Mouse (Mus musculus) urinary bladder, postnatal 4 days (tissue): Measurements from ENCODE around the gene Tjp1.

Experiments
- DNase-seq, 2 experiments: peaks; one replicate each; pipeline ENCODE4 v3.0.0; 2021 to 2022; ENCODE audit warnings: low spot score in 2 of 2

Gene Tjp1

GRCm38 (mm10) chr7:65527071-65528007 is at the start of gene Tjp1:
Tjp1 (minus strand) TSS chr7:65527781.
- no peak for DNase-seq

GRCm38 (mm10) chr7:65577118-65577517 is 49.5 kb upstream of the Tjp1 start:
- no peak for DNase-seq

- DNase-seq, result no peak
Measured at GRCm38 (mm10) chr7:65572731-65573130, 45.1 kb upstream of the Tjp1 start.

- DNase-seq, result no peak
Measured at GRCm38 (mm10) chr7:65570691-65571090, 43.1 kb upstream of the Tjp1 start.

DNA sequence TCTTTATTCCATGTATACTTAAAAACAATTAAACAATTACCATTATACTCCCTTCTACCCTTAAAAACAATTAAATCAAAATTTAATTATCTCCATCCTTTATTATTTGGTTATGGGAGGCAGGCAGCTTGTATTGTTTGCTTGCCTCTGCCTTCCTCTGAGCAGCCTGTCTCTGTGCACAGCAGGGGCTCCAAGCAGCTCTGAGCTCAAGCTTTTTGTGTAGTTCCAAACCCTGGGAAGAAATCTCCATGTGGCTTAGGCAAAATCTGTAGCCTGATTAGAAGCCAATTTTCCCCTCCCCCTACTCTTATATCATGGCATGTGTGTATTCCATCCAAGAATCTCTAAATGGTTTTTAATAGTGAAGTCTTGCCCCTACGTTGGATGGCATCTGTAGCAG is 28.4 kb upstream of the Tjp1 start:
- DNase-seq, result no peak

DNA sequence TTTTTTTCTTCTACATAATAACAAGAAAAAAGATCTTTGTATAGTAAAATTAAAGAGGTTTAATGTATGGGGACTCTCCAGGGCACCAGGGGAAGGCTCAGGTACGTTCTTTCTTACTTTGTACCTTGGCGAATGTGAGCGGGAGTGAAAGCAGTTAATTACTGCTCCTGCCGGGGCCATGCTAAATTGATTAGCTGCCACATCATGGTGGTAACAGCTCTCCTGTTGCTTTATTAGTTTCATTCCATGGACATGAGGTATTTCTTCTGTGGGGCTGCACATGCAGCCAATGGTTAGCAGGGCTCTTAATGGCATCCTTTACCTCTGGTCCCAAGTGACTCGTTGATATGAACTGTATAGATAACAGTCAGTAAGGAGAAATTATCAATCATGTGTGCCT is 18.2 kb upstream of the Tjp1 start:
- no peak for DNase-seq

DNA sequence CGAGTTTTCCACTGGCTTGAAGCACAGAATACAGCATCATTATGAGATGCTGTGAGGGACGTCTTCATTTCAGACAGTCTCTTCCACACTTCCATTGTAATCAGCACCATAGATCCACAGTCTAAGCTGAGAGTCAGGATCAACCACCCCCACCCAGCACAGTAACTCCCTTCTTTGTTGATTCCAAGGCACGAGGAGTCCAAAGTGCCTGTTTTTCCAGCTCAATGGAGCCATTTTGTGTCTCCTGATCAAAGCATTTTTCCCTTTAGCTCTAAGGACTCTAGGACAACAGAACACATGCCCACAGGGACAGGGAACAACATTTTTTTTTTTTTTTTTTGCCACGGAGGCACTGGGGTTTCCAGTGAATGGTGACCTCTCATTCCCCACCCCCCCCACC is 5.1 kb upstream of the Tjp1 start:
- no peak for DNase-seq

- DNase-seq, result no peak
Measured at GRCm38 (mm10) chr7:65523116-65523515, 4.5 kb downstream of the Tjp1 start.

DNA sequence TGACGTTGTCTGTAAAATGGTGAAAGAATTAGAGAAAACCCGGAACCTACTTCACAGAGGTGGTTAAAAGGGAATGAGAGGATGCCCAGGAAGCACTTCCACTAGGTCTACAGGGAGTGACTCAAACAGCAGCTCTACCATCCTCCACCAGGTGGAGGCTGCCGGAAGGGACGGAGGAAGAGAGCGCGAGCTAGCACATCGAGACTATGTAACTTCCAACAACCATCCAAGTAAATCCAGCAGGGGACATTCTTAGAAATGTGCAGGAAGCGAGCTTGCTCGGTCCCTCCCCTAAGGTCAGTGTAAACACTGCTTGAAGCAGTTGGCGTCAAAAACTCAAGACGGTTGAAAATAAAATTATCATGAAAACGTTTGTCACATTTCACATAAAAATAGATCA is 5.1 kb downstream of the Tjp1 start:
- DNase-seq, result no peak

GRCm38 (mm10) chr7:65520622-65521021 is 7.0 kb downstream of the Tjp1 start:
- DNase-seq, result no peak

DNA sequence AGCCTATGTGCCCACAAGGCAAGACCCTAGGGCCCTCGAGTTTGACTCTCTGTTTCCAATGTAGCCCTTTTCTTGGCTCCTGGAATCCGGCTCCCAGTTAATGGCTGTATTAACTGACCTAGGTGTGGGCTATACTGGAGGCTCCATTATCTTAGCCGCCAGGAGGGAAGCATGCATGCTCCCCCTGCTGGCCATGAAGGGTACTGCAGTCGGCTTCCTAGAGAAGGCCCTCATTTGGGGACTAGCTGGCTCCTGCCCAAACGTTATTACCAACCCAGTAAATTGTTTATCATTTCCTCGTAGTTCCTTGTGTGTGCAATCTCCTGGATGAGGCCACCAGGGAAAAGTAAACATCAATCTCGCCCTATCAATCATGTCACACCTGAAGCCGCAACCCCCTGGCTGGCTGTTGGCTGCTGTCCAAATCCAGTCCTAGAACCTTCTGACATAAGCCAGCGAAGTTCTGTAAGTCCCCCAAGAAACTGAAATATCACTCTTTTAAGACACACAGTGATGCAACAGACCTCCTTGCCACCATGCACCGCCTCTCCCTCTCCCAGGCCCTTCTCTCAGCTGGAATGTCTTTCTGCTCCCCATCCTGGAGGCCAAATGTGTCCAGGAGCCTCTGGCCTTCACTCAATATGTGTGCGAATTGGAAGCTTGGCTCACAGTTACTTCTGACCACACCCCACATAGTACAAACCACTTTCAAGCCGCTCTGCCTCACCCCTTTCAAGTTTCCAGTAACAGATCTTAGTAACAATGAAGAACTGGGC is 7.6 kb downstream of the Tjp1 start:
- peak; percentile 54 to 84 for DNase-seq

- DNase-seq, result peak in 1 of 2 experiments; percentile 52
Measured at GRCm38 (mm10) chr7:65516903-65517302, 10.7 kb downstream of the Tjp1 start.

DNA sequence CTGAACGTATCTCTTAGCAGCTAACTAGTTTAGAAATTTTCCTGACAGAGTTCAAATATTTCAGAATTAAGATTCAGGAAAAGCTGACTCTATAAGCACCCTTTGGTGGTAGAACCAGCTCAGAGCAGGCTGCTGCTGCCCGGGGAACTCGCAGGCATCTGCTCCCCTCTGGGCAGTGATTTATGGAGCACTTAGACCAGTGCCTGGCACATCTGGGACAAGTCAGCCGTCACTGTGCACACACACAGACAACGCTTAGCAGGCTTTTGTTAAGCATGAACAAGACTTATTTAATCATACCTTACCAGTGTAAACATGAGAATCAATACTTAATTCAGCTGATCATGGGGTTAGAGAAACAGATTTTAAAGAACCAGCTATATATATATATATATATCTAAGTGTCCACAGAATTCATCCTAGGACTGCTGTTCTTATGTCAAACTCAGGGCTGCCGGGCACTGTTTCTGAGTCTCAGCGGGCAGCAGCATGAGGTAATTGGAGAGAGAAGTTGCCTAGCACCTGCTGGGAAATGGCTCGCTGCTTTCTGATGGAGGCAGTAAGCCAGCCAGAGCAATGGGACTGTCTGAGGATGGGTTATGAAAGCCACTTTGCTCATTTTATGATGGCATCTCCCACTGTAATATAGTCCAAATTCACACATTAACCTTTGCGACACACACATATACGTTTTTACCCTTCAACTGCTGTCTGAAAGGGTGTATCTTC is 14.0 kb downstream of the Tjp1 start:
- DNase-seq, result no peak

DNA sequence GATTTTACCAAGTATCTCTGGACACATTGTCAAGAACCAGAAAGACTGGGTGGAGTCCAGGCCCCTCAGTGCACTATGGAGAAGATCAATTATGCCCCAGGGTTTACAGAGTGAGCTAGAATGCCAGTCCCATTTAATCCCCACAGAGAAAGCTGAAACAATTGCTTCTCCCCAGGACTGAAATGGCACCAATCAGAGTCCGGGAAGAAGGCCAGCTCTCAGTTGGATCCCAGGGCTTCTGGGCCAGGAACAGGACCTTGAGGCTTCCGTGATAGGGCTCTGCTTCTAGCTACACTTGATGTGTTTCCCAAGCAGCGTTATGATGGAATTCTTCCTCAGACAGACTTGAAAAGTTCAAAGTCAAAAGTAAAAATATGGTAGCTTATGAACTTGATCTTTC is 18.2 kb downstream of the Tjp1 start:
- DNase-seq, result no peak

- DNase-seq, result no peak
Measured at GRCm38 (mm10) chr7:65507341-65507740, 20.2 kb downstream of the Tjp1 start.

- DNase-seq, result no peak
Measured at GRCm38 (mm10) chr7:65502486-65503322, 24.9 kb downstream of the Tjp1 start.

- DNase-seq, result no peak
Measured at GRCm38 (mm10) chr7:65500746-65501145, 26.8 kb downstream of the Tjp1 start.

DNA sequence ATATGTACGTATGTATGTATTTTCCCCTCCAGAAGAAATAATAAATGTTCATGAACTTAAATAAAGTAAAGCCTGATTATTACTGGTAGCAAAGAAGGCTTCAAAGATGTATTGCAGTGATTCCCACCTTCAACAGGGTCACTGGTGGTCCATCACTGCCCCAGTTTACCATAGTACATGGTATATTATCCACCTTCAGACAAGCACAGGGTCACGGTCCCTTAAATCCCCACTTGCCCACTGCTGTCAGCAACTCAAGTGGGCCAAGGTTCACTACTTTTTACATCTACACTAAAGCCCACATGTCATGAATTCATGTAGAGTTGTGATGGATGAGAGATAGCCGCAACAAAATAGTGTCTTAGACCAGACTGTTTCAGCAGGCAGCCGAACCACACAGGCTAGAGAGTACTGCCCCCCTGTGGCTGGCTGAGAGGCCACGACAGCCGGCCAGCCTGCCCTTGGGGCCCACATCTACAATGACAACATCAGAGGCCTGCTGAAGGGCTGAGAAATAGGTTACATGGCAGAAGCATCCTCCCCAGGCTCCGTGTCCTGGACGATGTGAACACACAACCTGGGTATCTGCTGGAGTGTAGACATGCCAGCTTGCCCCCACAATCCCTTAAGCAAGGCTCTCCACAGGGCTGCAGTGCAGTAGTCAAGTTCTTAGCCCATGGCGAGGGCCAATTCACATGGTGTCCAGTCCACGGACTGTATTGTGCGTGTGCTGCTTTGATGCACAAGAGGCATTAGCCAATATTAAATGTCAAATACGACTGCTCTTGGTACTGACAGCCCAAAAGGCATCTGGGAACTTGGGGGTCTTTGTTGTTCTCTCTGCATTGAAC is 29.6 kb downstream of the Tjp1 start:
- DNase-seq, result peak; percentile 60 to 74

DNA sequence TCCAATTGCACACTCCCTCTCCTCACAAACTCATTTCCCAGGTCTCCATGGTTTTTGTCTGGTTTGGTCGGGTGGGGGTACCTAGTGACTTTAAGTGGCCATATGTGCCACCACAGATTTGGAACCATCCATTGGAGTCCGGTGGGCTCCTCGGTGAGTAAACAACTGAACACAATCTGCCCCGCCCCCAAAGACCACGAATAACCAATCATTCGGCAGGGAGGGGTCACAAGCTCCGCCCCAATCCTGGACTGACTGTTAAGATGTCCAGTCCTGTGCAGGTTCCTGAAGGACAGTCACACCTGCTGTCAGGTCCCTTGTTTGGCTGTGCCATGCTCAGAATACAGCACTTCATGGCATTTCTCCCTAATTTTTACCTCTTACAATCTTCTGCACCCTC is 37.1 kb downstream of the Tjp1 start:
- no peak for DNase-seq

DNA sequence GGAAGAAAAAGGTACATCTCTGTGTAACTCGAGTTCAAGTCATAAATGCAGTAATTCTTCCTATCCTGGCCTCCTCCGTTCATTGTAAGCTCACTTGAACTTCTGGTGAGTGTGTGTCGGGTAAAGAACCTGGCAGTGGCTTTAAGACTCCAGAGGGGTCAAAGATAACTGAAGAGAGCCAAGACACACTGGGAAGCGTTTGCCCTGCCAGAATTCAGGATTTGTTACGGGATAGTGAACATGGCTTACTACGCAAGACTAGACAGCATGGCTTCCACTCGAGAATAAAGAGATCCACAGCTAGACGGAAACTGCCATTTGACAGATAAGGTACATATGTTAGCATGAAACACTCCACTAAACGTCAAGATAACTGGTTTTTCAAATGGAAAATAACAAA is 37.8 kb downstream of the Tjp1 start:
- DNase-seq, result no peak
